Mouse (Mus musculus) cerebellum, postnatal 4 days (tissue): ENCODE measurements around the gene Smim15.

Source experiments
- DNase-seq, 2 experiments: peaks; one replicate each; pipeline ENCODE4 v3.0.0; 2022; ENCODE audit warnings: low spot score in 2 of 2, mixed read lengths in 1 of 2

Smim15 gene

GRCm38 (mm10) chr13:108044222-108044941 is at the start of gene Smim15:
Smim15 (plus strand) TSS chr13:108044446.
- DNase-seq, result peak; percentile 70 to 88

DNA sequence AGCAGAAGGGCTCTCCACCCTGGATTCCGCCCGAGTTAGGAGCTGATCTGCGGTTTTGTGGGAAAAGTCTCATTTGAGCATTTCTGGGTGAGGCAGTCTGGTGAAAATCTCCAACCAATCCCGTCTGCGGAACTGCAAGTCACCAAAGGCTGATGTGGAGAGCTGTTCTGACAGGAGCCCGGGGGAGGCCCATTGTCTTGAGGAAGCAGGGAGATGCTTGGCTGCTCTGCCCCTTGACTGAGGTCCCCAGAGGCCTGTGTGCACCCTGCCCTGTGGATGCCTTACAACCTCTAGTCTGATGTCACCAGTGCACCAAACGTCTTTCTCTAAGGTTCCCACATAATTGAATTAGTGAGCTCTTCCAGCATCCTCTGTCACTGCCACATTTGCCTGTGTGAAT is 49.0 kb upstream of the Smim15 start:
- DNase-seq, result no peak

- DNase-seq, result no peak
These were observed 47.9 kb upstream of the Smim15 start for GRCm38 (mm10) chr13:107996301-107996700.

DNA sequence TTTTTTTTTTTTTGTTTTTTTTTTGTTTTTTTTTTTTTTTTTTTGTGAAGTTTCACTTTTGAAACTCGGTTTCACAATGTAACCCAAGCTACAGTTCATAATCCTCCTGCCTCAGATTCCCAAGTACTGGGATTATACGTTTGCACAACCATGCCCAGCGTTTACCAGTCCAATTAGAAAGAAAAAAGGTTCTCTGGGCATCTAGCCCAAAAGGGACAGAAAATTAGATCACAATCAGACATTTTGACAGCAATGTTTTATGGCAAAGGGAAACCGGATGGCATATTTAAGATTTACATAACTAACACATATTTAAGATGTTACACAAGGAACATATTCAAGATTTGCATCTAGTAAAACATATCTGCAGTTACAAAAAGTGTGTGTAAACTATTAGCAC is 36.4 kb upstream of the Smim15 start:
- DNase-seq, result no peak

DNA sequence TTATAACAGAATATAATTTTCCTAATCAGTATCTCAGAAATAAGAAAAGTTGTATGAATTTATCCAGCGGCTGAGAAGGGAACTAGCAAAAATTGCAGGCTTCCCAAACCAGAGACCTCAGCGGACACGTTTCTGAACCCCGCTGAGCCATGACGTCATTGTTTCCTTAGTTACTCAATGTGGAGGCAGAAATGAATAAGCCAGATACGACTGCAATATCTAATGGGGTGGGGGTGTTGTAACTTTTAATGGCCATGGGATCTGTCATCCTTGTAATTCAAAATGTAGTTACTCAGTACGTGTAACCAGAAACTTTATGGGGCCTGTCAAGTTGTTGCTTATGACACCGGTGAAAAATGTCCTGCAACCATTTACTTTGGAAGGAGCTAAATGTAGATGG is 31.1 kb upstream of the Smim15 start:
- DNase-seq, result no peak

DNA sequence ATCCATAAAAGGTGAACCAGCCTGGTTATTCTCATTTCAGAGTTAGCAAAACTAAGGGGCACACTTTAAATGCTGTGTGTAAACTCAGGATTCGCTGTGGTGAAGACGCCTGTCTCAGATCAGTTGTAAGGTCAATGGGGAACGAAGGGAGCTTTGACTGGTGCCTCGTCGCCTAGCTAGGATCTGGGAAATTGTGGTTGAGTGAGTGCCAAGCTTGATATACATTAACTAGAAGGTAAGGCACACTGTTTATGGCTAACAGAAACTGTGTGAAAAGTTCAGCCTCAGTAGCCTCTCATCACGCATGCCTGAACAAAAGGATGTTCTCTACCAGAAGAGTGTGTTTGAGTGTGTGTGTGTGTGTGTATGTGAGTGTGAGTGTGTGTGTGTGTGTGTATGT is 30.4 kb upstream of the Smim15 start:
- DNase-seq, result no peak

DNA sequence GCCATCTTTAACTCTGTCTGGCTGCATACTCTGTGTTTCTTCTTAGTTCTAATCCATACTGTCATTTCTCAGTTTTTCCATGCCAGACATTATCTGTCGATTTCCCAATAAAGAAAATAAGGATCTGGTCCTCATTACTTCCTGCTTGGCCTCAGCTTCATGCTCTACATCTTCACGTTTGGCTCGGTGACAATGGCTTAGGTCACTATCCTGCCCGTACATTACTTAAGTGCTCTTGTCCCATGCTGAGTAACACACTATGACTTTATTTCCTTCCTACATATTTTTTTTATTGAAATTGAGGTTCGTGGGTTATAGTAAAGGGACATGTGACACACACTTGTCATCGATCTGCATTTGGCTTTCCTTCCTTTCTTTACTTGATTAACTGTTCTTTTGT is 29.1 kb upstream of the Smim15 start:
- DNase-seq, result no peak

GRCm38 (mm10) chr13:108017349-108017748 is 26.9 kb upstream of the Smim15 start:
- no peak for DNase-seq

DNA sequence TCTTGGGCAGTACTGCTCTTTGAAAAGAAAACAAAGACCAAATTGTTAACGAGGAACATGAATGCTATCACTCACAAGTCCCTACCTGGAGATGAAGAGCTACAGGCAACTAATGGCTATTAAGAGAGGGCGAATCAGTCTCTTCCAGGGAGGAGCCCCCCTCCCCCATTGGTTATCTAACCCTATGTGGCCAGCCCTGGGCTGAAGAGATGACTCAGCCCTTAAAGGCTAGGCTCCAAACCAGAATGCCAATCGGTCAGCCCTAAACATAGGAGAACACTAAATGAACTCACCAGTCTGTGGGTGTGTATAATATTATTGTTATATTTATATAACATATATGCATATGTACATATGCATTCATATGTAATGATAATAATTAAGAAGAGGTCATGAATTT is 18.4 kb upstream of the Smim15 start:
- DNase-seq, result no peak

GRCm38 (mm10) chr13:108032789-108033188 is 11.5 kb upstream of the Smim15 start:
- no peak for DNase-seq

DNA sequence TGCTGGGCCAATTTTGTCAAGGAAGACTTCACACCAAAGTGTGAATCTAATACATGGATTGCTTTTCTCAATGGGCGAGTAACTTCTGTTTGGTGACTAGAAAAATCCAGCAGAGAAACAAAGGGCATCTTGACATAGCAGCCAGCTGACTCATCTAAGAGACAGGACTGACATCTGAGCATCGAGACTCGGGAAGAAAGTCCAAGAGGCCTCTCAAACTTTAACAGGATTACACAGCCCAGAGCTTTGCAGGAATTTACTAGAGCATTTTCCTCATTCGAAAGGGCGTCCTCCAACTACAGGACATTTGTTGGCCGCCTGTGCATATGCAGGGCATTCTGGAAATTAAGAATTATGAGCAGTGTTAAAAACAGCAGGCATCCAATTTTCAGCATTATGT is 4.9 kb upstream of the Smim15 start:
- no peak for DNase-seq

- no peak for DNase-seq
These were observed 4.3 kb upstream of the Smim15 start for GRCm38 (mm10) chr13:108039902-108040301.

DNA sequence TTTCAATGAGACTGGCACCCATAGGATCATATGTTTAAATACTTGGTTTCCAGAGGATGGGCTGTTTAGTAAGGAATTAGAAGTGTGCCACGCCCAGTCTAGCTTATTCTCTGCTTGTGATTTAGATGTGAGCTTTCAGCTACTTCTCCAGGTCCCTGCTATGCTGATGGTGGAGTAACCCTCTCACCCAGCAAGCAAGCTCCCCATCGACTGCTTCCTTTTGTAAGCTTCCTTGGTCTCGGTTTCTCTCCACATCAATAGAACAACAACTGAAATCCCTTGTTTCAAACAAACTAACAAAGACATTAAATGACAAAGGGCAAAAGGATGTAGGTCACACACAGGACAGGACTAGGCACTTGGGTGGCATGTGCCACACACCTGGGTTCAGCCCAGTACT is 3.8 kb upstream of the Smim15 start:
- DNase-seq, result no peak

DNA sequence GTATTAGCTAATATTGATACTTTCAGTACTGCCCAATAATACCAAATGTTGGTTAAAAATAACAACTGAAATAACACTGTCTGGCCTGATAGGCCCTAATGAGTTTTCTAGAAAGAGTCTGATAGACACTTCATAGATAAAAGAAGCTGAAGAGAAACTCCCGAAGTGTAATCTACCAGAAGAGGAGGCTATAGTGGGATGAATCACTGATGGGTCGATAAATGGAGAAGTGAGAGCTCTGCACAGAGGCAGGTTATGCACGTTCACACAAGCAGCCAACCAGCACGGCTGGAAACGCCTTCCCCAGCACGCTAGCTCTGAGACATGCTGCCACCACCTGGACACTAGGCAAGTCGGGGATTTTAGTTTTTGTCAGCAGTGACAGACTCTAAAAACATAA is 2.9 kb upstream of the Smim15 start:
- DNase-seq, result peak in 1 of 2 experiments; percentile 54

DNA sequence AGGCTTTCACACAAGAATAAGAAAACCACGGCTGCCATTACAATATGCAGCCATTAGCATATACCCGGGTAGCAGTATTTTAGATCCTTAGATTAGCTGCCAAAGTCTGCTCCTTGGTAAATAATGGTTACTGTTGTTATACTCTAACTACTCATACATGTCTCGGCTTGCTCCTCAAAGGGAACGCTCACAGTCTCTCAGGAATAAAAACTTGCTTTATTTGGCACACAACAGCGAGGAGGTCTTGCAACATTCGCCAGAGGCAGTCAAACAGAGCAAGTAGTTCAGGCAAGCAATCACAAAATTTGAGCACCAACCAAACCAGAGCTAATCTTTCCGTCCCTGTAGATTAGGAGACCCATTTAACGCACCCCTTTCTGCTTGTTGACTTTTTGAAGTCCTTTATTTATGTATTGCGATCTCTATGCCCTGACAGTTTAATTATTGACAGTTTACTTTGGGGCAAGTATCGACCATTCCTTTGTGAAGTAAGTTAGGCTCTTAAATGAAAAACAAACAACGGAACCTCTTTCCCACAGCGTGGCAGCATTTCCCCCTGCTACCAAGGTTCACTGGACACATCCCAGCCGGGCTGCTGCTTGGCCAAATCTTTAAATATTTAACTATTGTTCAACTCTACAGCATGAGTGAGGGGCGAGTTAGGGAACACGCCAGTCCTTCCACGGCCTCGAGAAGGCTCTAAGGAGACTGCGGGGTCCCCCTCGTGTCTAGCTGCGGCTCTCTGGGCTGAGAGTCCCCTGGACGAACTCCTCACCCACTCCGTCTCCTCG is 620 bp upstream of the Smim15 start:
- DNase-seq, result no peak

DNA sequence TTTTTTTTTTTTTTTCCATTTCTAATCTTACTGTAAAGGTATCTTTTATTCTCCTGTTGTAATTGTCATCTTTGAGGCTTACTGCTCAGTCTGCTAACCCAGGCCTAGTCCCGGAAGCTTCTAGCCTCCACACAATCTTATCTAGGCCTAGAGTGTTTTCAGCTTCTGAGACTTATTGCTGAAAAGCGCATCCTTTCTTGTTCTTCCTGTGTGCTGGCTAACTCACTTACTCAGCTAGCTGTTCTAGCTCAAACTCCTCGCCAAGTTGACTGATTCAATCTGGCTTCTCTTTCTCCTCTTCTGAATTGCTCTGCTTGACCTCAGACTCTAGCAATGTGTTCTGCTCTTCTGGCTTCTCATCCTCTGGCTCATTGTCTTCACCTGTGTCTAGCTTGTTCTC is 1.4 kb downstream of the Smim15 start:
- DNase-seq, result no peak

GRCm38 (mm10) chr13:108046071-108046470 is 1.8 kb downstream of the Smim15 start:
- no peak for DNase-seq

DNA sequence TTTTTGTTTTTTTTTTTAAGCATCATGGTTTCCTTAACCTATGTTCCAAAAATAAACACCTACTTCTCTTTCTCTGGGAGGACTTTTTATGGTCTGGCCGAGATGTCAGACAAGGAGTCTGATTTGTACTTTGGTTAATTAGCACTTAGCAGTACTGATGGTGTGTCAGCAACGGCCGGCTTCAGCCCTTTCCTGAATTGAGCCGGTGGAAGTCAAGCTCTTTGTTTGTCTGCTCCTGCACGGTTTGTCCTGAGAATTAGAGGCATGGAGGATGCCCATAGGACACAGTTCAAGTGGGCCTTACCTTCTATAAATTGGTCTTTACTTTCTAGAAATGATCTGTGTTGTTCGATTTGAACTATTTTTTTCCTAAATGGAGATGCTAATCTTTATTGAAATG is 2.6 kb downstream of the Smim15 start:
- no peak for DNase-seq

GRCm38 (mm10) chr13:108047364-108047763 is 3.1 kb downstream of the Smim15 start:
- no peak for DNase-seq

- DNase-seq, result no peak
These were observed 12.7 kb downstream of the Smim15 start for GRCm38 (mm10) chr13:108056896-108057295.

GRCm38 (mm10) chr13:108060286-108060885 is 16.1 kb downstream of the Smim15 start:
- no peak for DNase-seq

- DNase-seq, result no peak
These were observed 16.8 kb downstream of the Smim15 start for GRCm38 (mm10) chr13:108060936-108061578.
